Mouse (Mus musculus) bone marrow, adult 2 months (tissue): ENCODE measurements around the gene Nsmf.

Experiments used
- CTCF ChIP-seq: fragments of 200-500 bp; IDR thresholded peaks from 2 replicates; pipeline ENCODE4 v1.5.1; 2011; ENCODE audit warnings: low read length, control low read depth; ENCODE audit not compliant: control insufficient read depth, insufficient read depth
- POLR2A ChIP-seq: fragments of 200-500 bp; IDR thresholded peaks from 2 replicates; pipeline ENCODE4 v1.6.1; 2011; ENCODE audit warnings: low read depth, mild to moderate bottlenecking, control low read depth, low read length, borderline replicate concordance; ENCODE audit not compliant: control insufficient read depth

GRCm38 (mm10) chr2:25072398-25072797, 18.2 kb downstream of the Nsmf start:
- TF ChIP-seq CTCF (no peak), POLR2A (no peak)
